Mouse (Mus musculus) layer of hippocampus, postnatal 14 days (tissue): Measurements from ENCODE around the gene Rtn4rl1. TPM values are rescaled to one million over a fixed set of nuclear protein-coding genes. Genes with fewer than 3 reads are reported as not detected.
"Not testable (repeated sequence)": the region's sequence is repeated elsewhere in the genome, so short reads cannot be mapped to it uniquely, and the experiment has no call there.

Experiments
- DNase-seq, 2 experiments: peaks; one replicate each; pipeline ENCODE4 v3.0.0; 2021 to 2022; ENCODE audit warnings: low spot score in 2 of 2, mixed read lengths in 1 of 2
- microRNA-seq, 2 experiments: library from miRNA; unstranded; fragments of <30 nt; microRNA quantifications; one replicate each; pipeline ENCODE4 v1.2.0; 2021
- total RNA-seq, 2 experiments: library from RNA; stranded (reverse); gene quantifications; 2 replicates each; pipeline ENCODE4 v1.2.3; 2021

Rtn4rl1 gene
- total RNA-seq, 2 experiments from 2014 or later: 82.1 to 83.1 TPM

GRCm38 (mm10) chr11:75292281-75292680, 98.7 kb downstream of the Rtn4rl1 start:
- DNase-seq: no peak

- DNase-seq: no peak
Measured at GRCm38 (mm10) chr11:75293852-75294361, 100.3 kb downstream of the Rtn4rl1 start.

- no peak for DNase-seq
Measured at GRCm38 (mm10) chr11:75294862-75295261, 101.3 kb downstream of the Rtn4rl1 start.

GRCm38 (mm10) chr11:75295534-75295933, 102.0 kb downstream of the Rtn4rl1 start:
- DNase-seq: not testable (repeated sequence)

GRCm38 (mm10) chr11:75296406-75297005, 102.9 kb downstream of the Rtn4rl1 start:
- DNase-seq: no peak

GRCm38 (mm10) chr11:75297631-75298030, 104.0 kb downstream of the Rtn4rl1 start:
- DNase-seq: no peak

GRCm38 (mm10) chr11:75298491-75298890, 104.9 kb downstream of the Rtn4rl1 start:
- no peak for DNase-seq

GRCm38 (mm10) chr11:75299786-75300185, 106.2 kb downstream of the Rtn4rl1 start:
- no peak for DNase-seq

GRCm38 (mm10) chr11:75300954-75301353, 107.4 kb downstream of the Rtn4rl1 start:
- DNase-seq: no peak

GRCm38 (mm10) chr11:75304797-75305196, 111.2 kb downstream of the Rtn4rl1 start:
- DNase-seq: no peak

- DNase-seq: no peak
Measured at GRCm38 (mm10) chr11:75308650-75309049, 115.1 kb downstream of the Rtn4rl1 start.

- no peak for DNase-seq
Measured at GRCm38 (mm10) chr11:75310813-75311212, 117.2 kb downstream of the Rtn4rl1 start.

GRCm38 (mm10) chr11:75311751-75312150, 118.2 kb downstream of the Rtn4rl1 start:
- no peak for DNase-seq

- DNase-seq: no peak
Measured at GRCm38 (mm10) chr11:75313834-75314233, 120.3 kb downstream of the Rtn4rl1 start.

Small RNA genes within 50 kb of the gene (microRNA-seq; reads per million reads assigned to microRNA genes)
- gene Mir132: 5,043 to 18,555 reads per million in 2 experiments
- 287 to 527 reads per million in 2 experiments for gene Mir212

Other genes starting within 250 kb of the Rtn4rl1 start
- 1 to 10 TPM; 3.3 to 4.5 TPM for gene Hic1, start 24.3 kb upstream of the Rtn4rl1 start, total RNA-seq
- 10 to 100 TPM; 14.8 to 15.2 TPM for gene Ovca2, start 14.9 kb upstream of the Rtn4rl1 start, total RNA-seq
- 10 to 100 TPM; 21.7 to 24.4 TPM for gene Dph1, start 2.5 kb upstream of the Rtn4rl1 start, total RNA-seq
- gene Rpa1, start 154.5 kb downstream of the Rtn4rl1 start, total RNA-seq: 10 to 100 TPM; 57.2 to 66.7 TPM
- gene Smyd4, start 154.7 kb downstream of the Rtn4rl1 start, total RNA-seq: 10 to 100 TPM; 10.6 to 12.3 TPM
- 10 to 100 TPM; 20.3 to 36.0 TPM for gene Serpinf1, start 228.9 kb downstream of the Rtn4rl1 start, total RNA-seq
- gene Serpinf2, start 245.8 kb downstream of the Rtn4rl1 start, total RNA-seq: under 1 TPM; 0.62 to 0.71 TPM